1 mouse cellular context compared by ENCODE assay signal in the genomic region with DNA sequence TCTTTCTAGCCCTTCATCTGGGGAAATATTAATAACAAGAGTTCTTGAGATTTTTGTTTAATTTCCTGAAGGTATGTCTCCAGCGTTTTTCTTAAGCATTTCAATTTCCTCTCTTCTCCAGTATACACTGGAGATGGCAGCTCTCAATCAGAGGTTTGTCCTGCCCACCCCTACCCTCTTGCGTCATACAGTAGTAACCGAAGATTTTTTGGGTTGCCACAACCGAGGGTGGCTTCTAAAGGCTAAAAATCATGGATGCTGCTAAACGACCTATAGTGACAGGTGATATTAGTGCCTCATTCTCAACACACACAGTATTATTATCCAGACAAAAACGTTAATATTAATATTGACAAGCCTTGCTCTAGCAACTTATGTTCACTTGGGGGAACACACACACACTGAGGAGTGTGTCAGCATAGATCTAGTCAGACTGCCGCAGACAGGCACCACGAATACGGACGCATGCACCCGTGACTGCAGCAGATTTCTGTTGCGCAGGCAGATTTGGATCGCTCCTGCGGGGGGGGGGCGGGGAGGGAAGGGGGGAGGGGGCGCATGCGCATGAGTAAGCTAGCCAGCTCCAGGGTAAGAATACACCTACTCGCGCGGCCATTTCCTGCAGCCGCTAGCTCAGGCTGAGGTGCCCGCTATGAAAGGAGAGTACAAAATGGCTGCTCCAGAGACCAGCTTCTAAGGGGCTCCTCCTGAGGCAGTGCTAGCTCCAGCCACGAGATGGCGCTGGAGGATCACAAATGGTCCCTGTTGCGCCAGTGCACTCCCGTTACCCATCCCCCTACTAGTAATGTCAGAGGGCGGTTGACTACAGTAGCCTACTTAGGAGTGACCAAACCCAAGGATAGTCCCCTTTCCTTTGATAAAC.
A peak's percentile ranks its signal among the peaks of the same experiment; 100 is the strongest.
TF ChIP-seq lines count a peak whose summit lies in the region.

No protein-coding gene starts in this region.

TF ChIP-seq in CH12.LX, 34 proteins besides CTCF, POLR2A, EP300 and RAD21 (continued from another document):
- TF ChIP-seq TBP (conservative IDR thresholded peaks at IDR 0.05; ENCODE audit: low read depth, low read length) (0 out of 2 replicates have a peak, but pooled peaks have one; percentile 46), NRF1 (IDR thresholded peaks at IDR 0.05; ENCODE audit: low read depth, low read length) (peak; percentile 83), TCF12 (IDR thresholded peaks at IDR 0.05; ENCODE audit: low read depth, low read length) (0 out of 2 replicates have a peak, but pooled peaks have one; percentile 13), KAT2A (IDR thresholded peaks at IDR 0.05; ENCODE audit: insufficient replicate concordance, low read length) (no peak), SIN3A (IDR thresholded peaks at IDR 0.05; ENCODE audit: low read length) (no peak), ETS1 (conservative IDR thresholded peaks at IDR 0.05; ENCODE audit: low read depth, low read length) (peak; percentile 22; the same call in 1 of the 2 replicates), SMC3 (IDR thresholded peaks at IDR 0.05; ENCODE audit: low read depth, low read length) (peak; percentile 77), JUND (conservative IDR thresholded peaks at IDR 0.05; ENCODE audit: low read depth, low read length) (no peak), ELF1 (IDR thresholded peaks at IDR 0.05; ENCODE audit: low read depth, low read length) (0 out of 2 replicates have a peak, but pooled peaks have one; percentile 15), ZKSCAN1 (IDR thresholded peaks at IDR 0.05; ENCODE audit: borderline replicate concordance, low read depth, low read length) (no peak), BHLHE40 (IDR thresholded peaks at IDR 0.05; ENCODE audit: low read depth, low read length) (peak; percentile 48), HCFC1 (IDR thresholded peaks at IDR 0.05; ENCODE audit: low read depth, low read length) (peak; percentile 49), MAZ (IDR thresholded peaks at IDR 0.05; ENCODE audit: low read depth, low read length) (peak; percentile 60; the same call in 1 of the 2 replicates), CHD2 (IDR thresholded peaks at IDR 0.05; ENCODE audit: low read length) (peak; percentile 88), MEF2A (IDR thresholded peaks at IDR 0.05; ENCODE audit: borderline replicate concordance, low read depth, low read length) (peak; percentile 29; the same call in 1 of the 2 replicates), CHD1 (IDR thresholded peaks at IDR 0.05; ENCODE audit: low read depth, low read length) (no peak), USF1 (IDR thresholded peaks at IDR 0.05; ENCODE audit: low read depth, low read length) (no peak), RCOR1 (conservative IDR thresholded peaks at IDR 0.05; ENCODE audit: low read depth, low read length) (0 out of 2 replicates have a peak, but pooled peaks have one; percentile 37), GABPA (IDR thresholded peaks at IDR 0.05; ENCODE audit: insufficient replicate concordance, low read depth, low read length) (no peak), IRF4 (IDR thresholded peaks at IDR 0.05; ENCODE audit: low read depth, low read length) (peak; percentile 55; the same call in 1 of the 2 replicates), USF2 (conservative IDR thresholded peaks at IDR 0.05; ENCODE audit: low read depth, low read length) (no peak), E2F4 (IDR thresholded peaks at IDR 0.05; ENCODE audit: insufficient replicate concordance, low read depth, low read length) (no peak), POLR2AphosphoS2 (IDR thresholded peaks at IDR 0.05; ENCODE audit: low read depth, low read length) (no peak), ZMIZ1 (IDR thresholded peaks at IDR 0.05; ENCODE audit: low read depth, low read length) (no peak), MAFK (IDR thresholded peaks at IDR 0.05; ENCODE audit: insufficient replicate concordance, low read length) (no peak), ZNF384 (IDR thresholded peaks at IDR 0.05; ENCODE audit: low read depth, low read length) (no peak), JUN (IDR thresholded peaks at IDR 0.05; ENCODE audit: insufficient read depth, low read depth, low read length) (no peak), MAX (IDR thresholded peaks at IDR 0.05; ENCODE audit: low read length) (no peak), MXI1 (IDR thresholded peaks at IDR 0.05; ENCODE audit: low read depth, low read length) (no peak), MYC (IDR thresholded peaks at IDR 0.05; ENCODE audit: low read depth, low read length) (no peak), NELFE (IDR thresholded peaks at IDR 0.05; ENCODE audit: low read depth, low read length) (peak; percentile 40; the same call in 1 of the 2 replicates)
